Mouse (Mus musculus): ENCODE measurements at regions not wholly inside any gene's neighbourhood (a gene's known extent, or its start where the extent isn't known, plus 50 kb on each side); places are given as distances from the start of the nearest gene placed in this dataset.

DNA sequence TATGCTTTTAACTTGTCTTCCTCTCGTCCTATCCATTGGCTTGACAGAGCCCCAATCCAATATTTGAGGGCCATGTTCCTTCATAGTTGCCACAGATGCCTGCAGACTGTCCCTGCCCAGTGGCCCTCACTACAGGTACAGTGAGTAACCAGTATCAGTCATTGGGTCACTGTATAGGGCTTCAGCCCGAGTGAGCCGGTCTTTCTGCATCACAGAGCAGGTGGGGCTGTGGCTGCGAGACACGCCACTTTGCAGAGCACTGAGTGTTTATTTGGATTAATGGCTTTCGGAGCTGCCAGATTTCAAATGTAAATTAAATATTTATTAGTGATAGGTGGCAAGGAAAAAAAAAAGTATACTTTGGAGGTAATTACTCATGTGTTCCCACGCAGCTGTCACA, 87.2 kb upstream of the Alk start:
- no peaks in the 10 kb centered on the region for H3K4me1 ChIP-seq (ENCODE audit: control insufficient read depth, insufficient read depth, low read length)
- DNase-seq (ENCODE audit: low spot score, missing footprints) (no peak), ATAC-seq (ENCODE audit: low FRiP score) (no peak)
- 87% methylated on average over 7 of the region's 7 CpGs for WGBS
- no peak overlapping the region for H3K9ac ChIP-seq (ENCODE audit: low read length)
- no peak overlapping the region for H3K4me2 ChIP-seq
- H3K27me3 ChIP-seq (ENCODE audit: control insufficient read depth, insufficient read depth, low read length), result no peaks in the 10 kb centered on the region
- no peaks in the 10 kb centered on the region for H3K36me3 ChIP-seq (ENCODE audit: control insufficient read depth, insufficient read depth, low read length)
- no peak overlapping the region for H3K4me3 ChIP-seq (ENCODE audit: low read depth, low read length)
- no peaks in the 10 kb centered on the region for H3K9me3 ChIP-seq (ENCODE audit: control insufficient read depth, low read length)
- H3K27ac ChIP-seq (ENCODE audit: low read depth, low read length), result no peak overlapping the region

DNA sequence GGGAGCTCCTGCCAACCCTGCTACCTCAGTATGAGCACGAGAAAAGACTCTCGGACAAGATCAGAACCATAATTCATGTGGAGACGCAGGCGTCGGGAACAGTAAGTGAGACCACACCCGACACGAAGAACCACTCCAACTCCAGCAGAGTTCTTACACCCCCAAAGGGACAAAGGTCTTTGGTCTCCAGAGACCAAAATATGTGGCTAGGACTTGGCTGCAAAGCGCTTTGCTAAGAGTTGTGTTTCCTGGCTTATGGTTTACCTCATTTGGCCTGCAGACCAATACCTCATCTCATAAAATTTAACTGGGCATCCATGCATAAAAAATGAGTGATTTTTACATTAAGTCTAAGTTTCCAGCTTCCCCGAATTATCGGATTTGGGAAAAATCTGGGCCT, 85.2 kb upstream of the Alk start:
- H3K27ac ChIP-seq (ENCODE audit: low read depth, low read length), result no peak overlapping the region
- H3K36me3 ChIP-seq (ENCODE audit: control insufficient read depth, insufficient read depth, low read length), result no peaks in the 10 kb centered on the region
- ATAC-seq (ENCODE audit: low FRiP score) (no peak), DNase-seq (ENCODE audit: low spot score, missing footprints) (no peak)
- no peak overlapping the region for H3K4me3 ChIP-seq (ENCODE audit: low read depth, low read length)
- no peak overlapping the region for H3K9ac ChIP-seq (ENCODE audit: low read length)
- no peaks in the 10 kb centered on the region for H3K4me1 ChIP-seq (ENCODE audit: control insufficient read depth, insufficient read depth, low read length)
- 92% methylated on average over 10 of the region's 10 CpGs for WGBS
- no peaks in the 10 kb centered on the region for H3K9me3 ChIP-seq (ENCODE audit: control insufficient read depth, low read length)
- no peaks in the 10 kb centered on the region for H3K27me3 ChIP-seq (ENCODE audit: control insufficient read depth, insufficient read depth, low read length)
- no peak overlapping the region for H3K4me2 ChIP-seq

DNA sequence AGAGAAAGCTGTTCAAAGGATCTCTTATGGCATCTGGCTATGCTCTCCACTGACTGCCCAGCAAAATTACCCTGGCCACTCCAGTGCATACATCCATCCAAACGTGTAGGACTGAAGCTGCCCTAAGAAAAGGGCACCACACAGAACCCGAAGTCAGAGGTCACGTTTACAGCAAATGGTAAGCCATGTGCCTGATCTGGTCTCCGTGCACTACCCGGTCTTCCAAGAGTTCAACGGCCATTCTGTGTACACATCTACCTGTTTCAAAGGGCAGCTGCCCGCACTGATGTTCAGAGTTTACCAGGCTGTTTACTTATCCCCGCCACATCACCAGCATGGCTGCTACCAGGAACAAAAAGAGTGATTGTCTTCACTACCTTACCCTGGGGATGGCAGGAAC, 84.4 kb upstream of the Alk start:
- no peak overlapping the region for H3K27ac ChIP-seq (ENCODE audit: low read depth, low read length)
- no peak overlapping the region for H3K4me3 ChIP-seq (ENCODE audit: low read depth, low read length)
- DNase-seq (ENCODE audit: low spot score, missing footprints) (no peak), ATAC-seq (ENCODE audit: low FRiP score) (no peak)
- 92% methylated on average over 8 of the region's 8 CpGs for WGBS
- H3K27me3 ChIP-seq (ENCODE audit: control insufficient read depth, insufficient read depth, low read length), result no peaks in the 10 kb centered on the region
- no peaks in the 10 kb centered on the region for H3K4me1 ChIP-seq (ENCODE audit: control insufficient read depth, insufficient read depth, low read length)
- no peak overlapping the region for H3K9ac ChIP-seq (ENCODE audit: low read length)
- no peaks in the 10 kb centered on the region for H3K36me3 ChIP-seq (ENCODE audit: control insufficient read depth, insufficient read depth, low read length)
- no peaks in the 10 kb centered on the region for H3K9me3 ChIP-seq (ENCODE audit: control insufficient read depth, low read length)
- no peak overlapping the region for H3K4me2 ChIP-seq

DNA sequence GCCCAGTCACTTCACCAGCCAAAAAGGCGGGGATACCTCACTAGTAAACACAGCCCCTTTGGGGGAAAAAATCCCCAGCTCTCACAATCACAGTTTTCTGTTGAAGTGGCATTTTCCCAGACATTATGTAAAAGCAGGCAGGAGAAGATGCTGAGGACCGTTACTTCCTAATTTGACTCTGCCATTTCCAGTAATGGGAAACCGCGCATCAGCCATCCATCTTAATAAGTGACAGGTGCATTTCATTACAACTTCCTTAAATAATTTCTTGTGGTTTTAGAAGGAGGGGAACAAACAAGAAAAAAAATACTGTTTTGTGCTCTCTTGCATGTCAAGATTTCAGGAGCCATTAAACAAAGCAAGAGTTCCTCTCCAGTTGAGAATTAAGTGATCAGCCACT, 70.2 kb upstream of the Alk start:
- Histone ChIP-seq H3K36me3 (ENCODE audit: control insufficient read depth, insufficient read depth, low read length) (no peaks in the 10 kb centered on the region), H3K4me1 (ENCODE audit: control insufficient read depth, insufficient read depth, low read length) (no peaks in the 10 kb centered on the region), H3K27me3 (ENCODE audit: control insufficient read depth, insufficient read depth, low read length) (no peaks in the 10 kb centered on the region), H3K4me2 (no peak overlapping the region), H3K27ac (ENCODE audit: low read depth, low read length) (no peak overlapping the region), H3K9ac (ENCODE audit: low read length) (no peak overlapping the region), H3K4me3 (ENCODE audit: low read depth, low read length) (no peak overlapping the region), H3K9me3 (ENCODE audit: control insufficient read depth, low read length) (no peaks in the 10 kb centered on the region)
- no peak for DNase-seq (ENCODE audit: low spot score, missing footprints)
- ATAC-seq (ENCODE audit: low FRiP score), result no peak
- WGBS, result 92% methylated on average over 4 of the region's 4 CpGs

DNA sequence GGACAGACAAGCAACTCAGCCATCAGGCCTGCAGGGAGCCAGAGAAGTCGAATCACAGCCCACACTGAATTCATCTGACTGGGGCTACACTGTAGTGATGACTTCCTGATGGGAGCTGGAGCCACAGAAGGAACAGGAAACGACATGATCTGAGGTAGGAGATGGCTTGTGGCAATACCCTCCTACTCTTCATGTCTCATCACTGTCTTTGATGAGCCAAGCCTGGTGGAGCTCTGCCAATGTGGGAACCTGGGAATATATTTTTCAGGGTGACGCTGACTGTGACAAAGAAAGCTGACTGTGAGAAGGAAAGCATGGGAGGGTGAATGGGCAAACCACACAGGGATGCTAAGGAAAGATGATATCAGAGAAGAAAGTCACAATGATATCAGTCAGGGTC, 67.6 kb upstream of the Alk start:
- WGBS, result 73% methylated on average over 3 of the region's 3 CpGs

DNA sequence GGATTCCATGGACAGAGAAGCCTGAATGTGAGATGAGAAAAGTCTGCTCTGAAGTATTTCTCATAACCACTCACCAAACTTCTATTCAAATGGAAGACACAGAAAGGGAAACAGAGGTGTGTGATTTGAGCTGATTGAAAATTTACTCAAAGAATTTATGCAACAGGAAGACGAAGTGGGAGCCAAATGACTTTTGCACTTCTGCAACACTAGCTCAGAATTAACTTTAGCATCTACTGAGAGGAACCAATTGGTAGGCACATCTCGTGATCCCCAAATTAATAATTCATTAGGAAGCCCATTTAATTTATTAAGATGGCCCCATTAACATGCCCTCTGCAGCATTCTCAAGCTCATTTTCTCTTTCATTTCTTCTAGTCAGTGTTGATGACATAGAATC, 62.5 kb upstream of the Alk start:
- Histone ChIP-seq H3K4me3 (ENCODE audit: low read depth, low read length) (no peak overlapping the region), H3K27ac (ENCODE audit: low read depth, low read length) (no peak overlapping the region), H3K9me3 (ENCODE audit: control insufficient read depth, low read length) (no peaks in the 10 kb centered on the region), H3K9ac (ENCODE audit: low read length) (no peak overlapping the region), H3K4me2 (no peak overlapping the region), H3K27me3 (ENCODE audit: control insufficient read depth, insufficient read depth, low read length) (no peaks in the 10 kb centered on the region), H3K4me1 (ENCODE audit: control insufficient read depth, insufficient read depth, low read length) (no peaks in the 10 kb centered on the region), H3K36me3 (ENCODE audit: control insufficient read depth, insufficient read depth, low read length) (no peaks in the 10 kb centered on the region)
- WGBS, result 71% methylated on average over 2 of the region's 2 CpGs
- DNase-seq (ENCODE audit: low spot score, missing footprints) (no peak), ATAC-seq (ENCODE audit: low FRiP score) (no peak)

More for the DNA sequence above, 67.6 kb upstream of the Alk start:
- Histone ChIP-seq H3K4me3 (ENCODE audit: low read depth, low read length) (no peak overlapping the region), H3K9me3 (ENCODE audit: control insufficient read depth, low read length) (no peaks in the 10 kb centered on the region), H3K4me1 (ENCODE audit: control insufficient read depth, insufficient read depth, low read length) (no peaks in the 10 kb centered on the region), H3K4me2 (no peak overlapping the region), H3K27me3 (ENCODE audit: control insufficient read depth, insufficient read depth, low read length) (no peaks in the 10 kb centered on the region), H3K9ac (ENCODE audit: low read length) (no peak overlapping the region), H3K36me3 (ENCODE audit: control insufficient read depth, insufficient read depth, low read length) (no peaks in the 10 kb centered on the region), H3K27ac (ENCODE audit: low read depth, low read length) (no peak overlapping the region)
- DNase-seq (ENCODE audit: low spot score, missing footprints) (no peak), ATAC-seq (ENCODE audit: low FRiP score) (no peak)

DNA sequence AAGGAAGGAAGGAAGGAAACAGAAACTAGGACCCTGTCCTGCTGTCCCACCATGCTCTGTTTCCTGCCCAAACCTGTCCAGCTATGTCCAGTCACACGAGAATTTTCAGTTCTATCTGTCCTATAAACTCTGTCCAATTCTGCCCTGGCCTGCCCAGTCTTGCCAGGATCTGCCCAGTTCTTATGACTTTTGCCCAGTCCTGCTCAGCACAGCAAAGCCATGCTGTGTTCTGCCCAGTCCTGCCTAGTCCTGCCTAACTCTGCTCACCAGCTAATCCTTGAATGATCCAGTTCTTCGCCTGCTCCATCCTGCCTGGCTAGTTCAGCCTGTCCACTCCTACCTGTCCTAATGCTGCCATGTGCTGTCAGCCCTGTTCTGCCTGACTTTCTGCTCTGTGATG, 57.3 kb upstream of the Alk start:
- no peak overlapping the region for H3K27ac ChIP-seq (ENCODE audit: low read depth, low read length)
- peaks cover 5% of the 10 kb centered on the region; the same call in 1 of the 2 replicates for H3K4me1 ChIP-seq (ENCODE audit: control insufficient read depth, insufficient read depth, low read length)
- WGBS, result 71% methylated on average over 2 of the region's 2 CpGs
- no peak overlapping the region for H3K9ac ChIP-seq (ENCODE audit: low read length)
- no peaks in the 10 kb centered on the region for H3K36me3 ChIP-seq (ENCODE audit: control insufficient read depth, insufficient read depth, low read length)
- no peak for DNase-seq (ENCODE audit: low spot score, missing footprints)
- no peak overlapping the region for H3K4me3 ChIP-seq (ENCODE audit: low read depth, low read length)
- no peaks in the 10 kb centered on the region for H3K9me3 ChIP-seq (ENCODE audit: control insufficient read depth, low read length)
- H3K27me3 ChIP-seq (ENCODE audit: control insufficient read depth, insufficient read depth, low read length), result no peaks in the 10 kb centered on the region
- no peak overlapping the region for H3K4me2 ChIP-seq
- ATAC-seq (ENCODE audit: low FRiP score), result no peak

DNA sequence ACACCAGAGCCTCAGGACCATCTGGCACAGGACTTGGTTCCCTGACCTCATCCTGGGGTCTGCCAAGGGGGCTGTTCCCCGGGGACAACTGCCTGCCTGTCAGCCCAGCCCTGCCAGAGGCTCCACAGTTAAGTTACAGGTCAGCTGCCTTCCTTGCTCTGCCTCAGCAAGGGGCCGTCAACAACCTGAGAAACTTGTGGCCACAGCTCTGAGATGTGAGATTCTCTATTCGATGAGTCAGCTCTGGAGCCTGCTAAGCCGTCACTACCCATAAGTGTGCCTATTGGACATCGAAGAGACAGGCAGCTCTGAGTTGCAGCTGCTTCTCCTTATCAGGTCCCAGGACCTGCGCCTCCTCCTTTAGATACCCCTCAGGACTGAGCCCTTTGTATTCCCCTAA, 54.3 kb upstream of the Alk start:
- Histone ChIP-seq H3K4me1 (ENCODE audit: control insufficient read depth, insufficient read depth, low read length) (peaks cover 5% of the 10 kb centered on the region; the same call in 1 of the 2 replicates), H3K4me2 (no peak overlapping the region), H3K9ac (ENCODE audit: low read length) (no peak overlapping the region), H3K4me3 (ENCODE audit: low read depth, low read length) (no peak overlapping the region), H3K27ac (ENCODE audit: low read depth, low read length) (no peak overlapping the region), H3K27me3 (ENCODE audit: control insufficient read depth, insufficient read depth, low read length) (no peaks in the 10 kb centered on the region), H3K36me3 (ENCODE audit: control insufficient read depth, insufficient read depth, low read length) (no peaks in the 10 kb centered on the region), H3K9me3 (ENCODE audit: control insufficient read depth, low read length) (no peaks in the 10 kb centered on the region)
- DNase-seq (ENCODE audit: low spot score, missing footprints) (no peak), ATAC-seq (ENCODE audit: low FRiP score) (0 out of 2 replicates have a peak, but pooled peaks have one; percentile 30)
- 62% methylated on average over 6 of the region's 6 CpGs for WGBS

DNA sequence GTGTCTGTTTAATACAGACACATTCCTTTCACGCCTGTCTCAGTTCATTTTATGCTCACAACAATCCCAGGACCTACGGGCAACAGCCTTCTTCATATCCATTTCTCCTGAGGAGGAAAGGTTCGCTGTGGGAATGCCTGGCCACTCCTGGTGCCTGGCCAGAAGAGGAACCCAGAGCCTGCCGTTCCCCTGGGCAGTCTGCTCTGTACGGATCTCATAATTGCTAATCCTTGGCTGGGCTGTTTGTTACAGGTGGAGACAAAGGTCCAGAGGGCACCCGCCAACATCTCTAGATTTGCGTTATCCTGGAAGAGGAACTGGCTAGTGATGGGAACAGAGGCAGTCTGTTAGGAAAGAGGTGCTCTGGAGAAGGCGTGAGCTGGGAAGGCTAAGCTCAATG, 53.4 kb upstream of the Alk start:
- H3K4me1 ChIP-seq (ENCODE audit: control insufficient read depth, insufficient read depth, low read length), result peaks cover 5% of the 10 kb centered on the region; the same call in 1 of the 2 replicates
- WGBS, result 50% methylated on average over 8 of the region's 8 CpGs
- H3K27ac ChIP-seq (ENCODE audit: low read depth, low read length), result no peak overlapping the region
- no peaks in the 10 kb centered on the region for H3K27me3 ChIP-seq (ENCODE audit: control insufficient read depth, insufficient read depth, low read length)
- no peak overlapping the region for H3K9ac ChIP-seq (ENCODE audit: low read length)
- ATAC-seq (ENCODE audit: low FRiP score), result 0 out of 2 replicates have a peak, but pooled peaks have one; percentile 24
- H3K9me3 ChIP-seq (ENCODE audit: control insufficient read depth, low read length), result no peaks in the 10 kb centered on the region
- no peaks in the 10 kb centered on the region for H3K36me3 ChIP-seq (ENCODE audit: control insufficient read depth, insufficient read depth, low read length)
- no peak overlapping the region for H3K4me2 ChIP-seq
- H3K4me3 ChIP-seq (ENCODE audit: low read depth, low read length), result no peak overlapping the region
- DNase-seq (ENCODE audit: low spot score, missing footprints), result peak; percentile 81

All from midbrain, embryonic 11.5 days (tissue).